Mouse (Mus musculus) right cerebral cortex, adult 18-20 months (tissue): Measurements from ENCODE around the gene Imp3.
"Not testable (repeated sequence)": the region's sequence is repeated elsewhere in the genome, so short reads cannot be mapped to it uniquely, and the experiment has no call there.

Experiments
- DNase-seq: peaks from one replicate; pipeline ENCODE4 v3.0.0; 2022; ENCODE audit warnings: mixed read lengths

The Imp3 gene

DNA sequence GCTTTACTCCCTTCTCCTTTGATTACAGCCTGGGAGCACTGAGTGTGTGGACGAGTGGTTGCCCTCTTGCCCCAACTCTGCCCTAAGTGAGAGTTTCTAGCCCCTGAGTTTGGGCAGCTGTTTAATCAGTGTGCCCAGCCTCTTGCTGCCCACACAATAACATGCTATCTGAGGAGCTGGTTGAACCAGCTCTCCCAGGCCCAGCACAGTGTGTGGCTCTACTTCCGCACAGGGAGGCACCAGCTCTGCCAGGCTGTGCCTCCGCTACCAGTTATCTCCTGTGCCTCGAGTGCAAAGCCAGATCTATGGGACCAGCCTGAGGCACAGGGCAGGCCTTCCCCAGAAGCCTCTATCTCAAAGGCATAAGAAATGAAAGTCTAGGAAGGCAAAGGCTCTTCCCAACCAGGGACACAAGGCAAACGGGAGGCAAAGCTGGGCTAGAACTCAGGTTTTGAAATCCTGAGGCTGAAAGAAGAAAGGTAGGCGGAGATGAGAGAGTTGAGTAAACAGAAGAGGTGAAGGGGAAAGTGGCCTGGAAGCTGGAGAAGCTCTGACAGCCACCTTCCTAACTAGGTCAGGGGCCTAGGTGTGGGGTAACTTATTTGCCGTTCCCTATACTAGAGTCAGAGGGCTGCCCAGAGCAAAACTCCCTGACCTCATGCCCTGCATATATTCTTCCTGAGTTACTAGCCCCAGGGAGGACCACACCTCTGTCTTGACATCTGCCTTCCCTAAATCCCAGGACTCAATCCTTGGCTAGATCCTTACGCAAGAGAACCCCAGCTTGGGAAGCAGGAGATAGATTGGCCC lies 13.2 kb upstream of the Imp3 start:
- no peak for DNase-seq

DNA sequence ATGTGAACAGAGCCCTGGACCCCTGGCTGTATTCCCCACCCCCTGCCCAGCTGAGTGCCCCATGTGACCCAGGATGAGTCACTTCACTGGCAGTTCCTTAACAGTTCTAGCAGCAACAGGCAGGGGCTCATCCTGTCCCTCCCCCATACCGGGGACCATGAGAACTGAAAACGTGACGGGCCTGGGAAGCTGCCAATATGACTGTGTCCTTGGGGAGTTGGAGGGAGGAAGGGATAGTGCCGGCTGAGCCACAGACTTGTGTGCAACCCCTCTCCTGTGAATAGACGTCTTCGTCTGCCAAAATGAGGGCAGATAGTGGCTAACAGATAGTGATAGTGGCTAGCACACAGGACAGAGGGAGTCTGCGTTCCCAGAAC lies 12.6 kb upstream of the Imp3 start:
- peak; percentile 36 for DNase-seq

DNA sequence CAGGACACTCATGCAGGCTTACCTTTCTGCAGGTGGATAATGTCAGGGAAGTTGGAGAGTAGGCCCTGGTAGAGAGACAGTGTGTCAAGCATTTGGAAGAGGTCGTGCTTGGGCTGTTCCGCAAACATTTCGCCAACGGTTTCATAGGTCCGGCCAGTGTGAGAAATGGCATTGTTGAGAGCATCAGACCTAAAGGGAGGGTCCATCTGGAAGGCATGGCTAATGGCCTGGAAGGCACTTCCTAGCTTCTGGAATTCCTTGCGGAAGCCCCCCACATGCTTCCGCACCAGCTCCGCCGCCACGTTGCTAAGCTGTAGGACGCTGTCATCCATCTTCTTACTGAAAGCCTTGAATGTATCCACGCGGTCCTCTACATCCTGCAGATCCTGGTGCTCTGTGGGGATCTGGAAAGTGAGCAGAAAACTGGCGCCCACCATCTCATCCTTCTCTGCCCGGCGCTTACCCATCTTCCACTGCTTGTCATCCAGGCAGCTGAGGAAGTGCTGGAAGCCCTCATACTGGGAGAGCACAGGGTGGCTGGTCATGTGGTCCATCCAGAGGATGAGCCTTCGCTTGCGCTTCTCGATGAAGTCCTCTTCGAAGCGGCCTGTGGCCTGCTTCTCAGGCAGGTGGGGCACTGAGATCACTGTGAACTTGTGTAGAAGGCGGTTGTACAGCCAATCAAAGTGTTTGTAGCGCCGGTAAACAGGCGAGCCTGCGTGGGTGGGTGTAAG lies 11.8 kb upstream of the Imp3 start:
- no peak for DNase-seq

DNA sequence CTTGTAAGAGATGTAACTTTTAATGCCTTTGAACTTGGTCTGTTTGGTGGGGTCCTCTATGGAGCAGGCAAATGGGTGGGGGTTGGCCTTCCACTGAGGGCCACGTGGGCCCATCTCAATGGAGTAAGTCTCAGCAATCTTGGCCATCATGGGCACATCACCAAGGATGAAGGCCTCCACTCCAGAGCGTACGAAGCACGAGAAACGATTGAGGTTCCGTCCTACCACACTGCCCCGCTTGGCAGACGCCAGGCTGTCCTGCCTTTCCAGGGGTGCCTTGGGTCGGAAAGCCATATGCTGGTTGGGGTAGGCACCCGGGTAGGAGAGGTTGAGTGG lies 11.3 kb upstream of the Imp3 start:
- no peak for DNase-seq

DNA sequence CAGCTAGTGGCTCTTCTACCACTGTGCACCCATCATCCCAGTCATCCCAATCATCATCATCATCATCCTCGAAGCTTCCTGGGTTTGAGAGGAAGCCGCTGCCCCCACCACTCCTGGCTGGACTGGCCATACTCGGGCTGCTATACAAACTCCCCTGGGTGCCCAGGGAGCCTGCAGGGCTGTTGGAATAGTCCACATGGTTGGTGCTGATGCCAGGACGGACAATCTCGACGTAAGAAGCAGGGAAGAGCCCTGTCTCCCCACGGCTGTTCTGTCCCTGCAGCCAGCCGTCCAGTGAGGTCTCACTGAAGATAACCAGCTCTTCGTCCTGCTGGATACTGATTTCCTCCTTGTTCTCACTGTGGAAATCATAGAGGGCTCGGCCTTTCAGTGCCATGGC lies 10.9 kb upstream of the Imp3 start:
- no peak for DNase-seq

DNA sequence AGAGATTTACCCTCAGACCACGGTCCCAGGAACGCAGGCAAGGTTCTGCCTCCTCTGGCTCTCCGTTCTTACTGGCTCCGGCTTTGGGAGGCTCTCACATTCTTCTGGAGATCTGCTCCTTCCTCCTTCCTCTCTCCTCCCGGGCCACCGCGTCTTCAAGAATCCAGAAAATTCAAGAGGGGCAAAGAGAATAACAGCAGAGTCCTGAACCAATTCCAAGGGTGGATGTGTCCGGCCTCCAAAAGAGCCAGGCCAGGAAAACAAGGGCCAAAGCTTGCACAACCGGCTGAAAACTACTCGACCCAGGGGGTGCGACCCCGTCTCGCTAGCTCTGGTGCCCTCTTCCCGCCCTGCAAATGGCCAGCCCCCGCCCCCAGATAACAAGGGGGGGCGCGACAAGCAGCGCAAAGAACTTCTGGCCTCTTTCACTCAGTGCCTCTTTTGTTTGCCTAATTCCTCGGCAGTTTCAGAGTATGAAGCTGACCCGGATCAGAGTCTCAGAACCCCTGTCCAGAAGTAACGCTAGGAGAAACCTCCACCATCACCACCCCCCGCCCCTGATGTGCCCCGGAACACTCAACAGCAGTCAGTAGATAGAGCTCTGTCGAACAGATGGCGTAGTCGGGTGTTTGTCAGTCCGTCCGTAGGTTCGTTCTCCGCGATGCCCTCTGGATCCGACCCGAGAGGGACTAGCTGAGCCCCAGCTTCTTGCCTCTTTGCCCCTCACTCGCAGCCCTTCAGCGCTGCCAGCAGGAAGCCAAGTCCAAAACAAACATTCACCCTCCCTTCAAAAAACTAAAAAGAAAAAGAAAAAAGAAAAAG lies 9.9 kb upstream of the Imp3 start:
- DNase-seq, result no peak

DNA sequence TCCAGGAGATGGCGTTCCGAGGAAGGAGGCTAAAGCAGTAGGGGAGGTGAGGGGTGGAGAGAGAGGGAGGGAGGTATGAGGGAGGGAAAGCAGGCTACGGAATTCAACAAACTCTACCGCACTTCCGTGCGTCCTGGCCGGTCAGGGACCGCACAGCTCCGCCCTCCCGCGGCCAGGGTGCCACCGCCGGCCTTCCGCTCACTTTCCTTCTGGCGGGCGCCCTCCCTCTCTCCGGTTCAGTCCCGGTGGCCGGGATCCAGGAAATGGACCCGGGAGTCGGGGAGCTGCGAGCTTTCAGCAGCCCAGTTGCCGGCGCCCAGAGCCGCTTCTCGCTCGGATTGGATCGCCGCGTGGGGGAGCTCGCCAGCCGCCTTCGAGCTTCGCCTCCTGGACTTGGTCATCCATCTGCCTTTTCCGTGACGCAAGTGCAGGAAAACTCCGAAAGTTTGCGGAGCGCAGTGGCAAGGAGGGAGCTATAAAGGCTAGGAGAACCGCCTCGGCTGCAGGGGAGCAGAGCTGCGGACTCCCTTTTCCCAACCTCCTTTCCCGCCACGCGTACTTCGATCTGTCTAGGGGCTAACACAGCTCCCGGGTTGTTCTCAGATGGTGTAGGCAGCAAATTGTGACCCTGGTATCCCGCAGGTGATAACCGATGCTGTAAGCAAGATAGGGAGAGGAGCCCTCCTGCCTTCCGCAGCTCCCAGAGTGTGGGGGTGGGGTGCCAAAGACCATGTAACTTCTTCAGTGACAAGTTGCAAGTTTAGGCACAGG lies 9.0 kb upstream of the Imp3 start, which contains the start of gene Snx33:
Gene Snx33, minus strand, starts transcription at position 331 of the 771 bp plus-strand sequence.
- peak; percentile 87 for DNase-seq

DNA sequence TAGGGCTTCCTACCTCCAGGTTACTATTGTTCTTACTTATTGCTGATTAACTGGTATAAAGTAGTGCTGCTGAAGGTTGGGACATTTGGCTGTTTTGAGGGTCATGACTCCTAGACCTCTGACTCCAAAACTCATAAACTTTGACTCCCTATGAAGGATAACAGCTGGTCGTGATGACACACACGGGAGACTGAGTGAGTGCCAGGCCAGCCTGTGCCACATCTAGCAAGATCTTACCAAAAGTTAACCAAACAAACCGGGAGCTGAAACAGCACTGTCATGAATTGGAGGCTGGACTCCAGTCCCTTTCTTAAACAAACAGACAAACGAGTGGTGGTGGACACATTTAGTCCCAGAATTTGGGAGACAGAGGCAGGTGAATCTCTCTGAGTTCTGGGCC lies 7.8 kb upstream of the Imp3 start:
- no peak for DNase-seq

DNA sequence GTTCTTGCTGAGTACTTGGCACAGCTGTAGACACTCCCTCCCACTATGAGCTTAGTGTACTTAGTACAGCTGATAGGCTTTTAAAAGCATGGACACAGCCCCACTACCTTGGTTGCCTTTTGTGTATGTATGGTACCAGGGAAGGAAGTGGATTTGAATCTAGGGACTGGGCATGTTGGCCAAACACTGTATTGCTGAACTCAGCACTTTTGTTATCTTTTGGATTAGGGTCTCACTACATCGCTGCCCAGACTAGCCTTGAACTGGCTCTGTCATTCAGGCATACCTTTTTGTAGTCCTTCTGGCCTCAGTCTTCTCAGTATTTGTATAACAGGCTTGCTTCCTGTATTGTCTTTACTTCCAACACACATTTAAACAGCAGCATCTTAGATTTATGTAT lies 6.7 kb upstream of the Imp3 start:
- no peak for DNase-seq

DNA sequence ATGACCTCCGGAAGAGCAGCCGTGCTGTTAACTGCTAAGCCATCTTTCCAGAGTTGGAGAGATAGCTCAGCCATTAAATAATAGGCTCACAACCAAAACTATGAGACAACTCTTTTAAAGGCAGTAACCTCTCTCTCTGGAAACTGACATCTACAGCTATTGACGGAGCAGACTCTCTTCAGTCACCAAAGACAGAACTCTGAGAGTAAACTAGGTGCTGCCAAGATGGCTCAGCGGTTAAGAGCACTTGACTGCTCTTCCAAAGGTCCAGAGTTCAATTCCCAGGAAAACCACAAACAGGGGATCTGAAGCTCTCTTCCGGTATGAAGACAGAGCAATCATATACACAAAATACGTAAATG lies 433 bp upstream of the Imp3 start:
- DNase-seq, result no peak

DNA sequence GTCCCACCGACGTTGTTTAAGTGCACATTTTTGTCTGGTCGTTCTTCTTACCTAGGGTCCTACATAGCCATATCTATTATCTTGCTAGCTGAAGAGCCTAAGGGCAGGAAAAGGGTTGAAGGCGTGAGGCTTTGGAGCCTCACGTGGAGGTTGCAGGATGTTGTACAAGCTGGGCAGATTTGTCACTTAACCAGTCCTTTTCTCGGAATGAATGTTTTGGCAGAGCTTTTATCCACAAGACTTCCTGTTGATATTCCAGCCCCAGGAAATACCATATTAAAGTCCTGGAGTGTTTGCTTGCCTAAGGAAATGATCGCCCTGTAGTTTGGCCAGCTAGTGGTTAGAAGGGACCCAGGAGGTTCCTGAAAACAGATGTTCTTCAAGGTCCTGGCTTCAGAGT lies 1.1 kb downstream of the Imp3 start:
- no peak for DNase-seq

DNA sequence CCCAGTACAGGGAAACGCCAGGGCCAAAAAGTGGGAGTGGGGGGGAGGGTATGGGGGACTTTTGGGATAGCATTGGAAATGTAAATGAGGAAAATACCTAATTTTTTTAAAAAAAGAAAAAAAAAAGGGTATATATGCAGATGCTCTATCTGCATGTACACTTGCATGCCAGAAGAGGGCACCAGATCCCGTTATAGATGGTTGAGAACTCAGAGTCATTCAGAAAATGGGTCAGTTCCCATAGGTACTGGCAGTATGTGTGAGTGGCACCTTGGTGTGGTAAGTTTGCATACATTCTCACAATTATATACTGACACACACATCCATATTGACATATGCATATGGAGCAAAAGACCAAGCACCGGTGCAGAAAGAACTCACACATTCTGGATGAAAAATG lies 10.2 kb downstream of the Imp3 start:
- DNase-seq, result peak; percentile 55

DNA sequence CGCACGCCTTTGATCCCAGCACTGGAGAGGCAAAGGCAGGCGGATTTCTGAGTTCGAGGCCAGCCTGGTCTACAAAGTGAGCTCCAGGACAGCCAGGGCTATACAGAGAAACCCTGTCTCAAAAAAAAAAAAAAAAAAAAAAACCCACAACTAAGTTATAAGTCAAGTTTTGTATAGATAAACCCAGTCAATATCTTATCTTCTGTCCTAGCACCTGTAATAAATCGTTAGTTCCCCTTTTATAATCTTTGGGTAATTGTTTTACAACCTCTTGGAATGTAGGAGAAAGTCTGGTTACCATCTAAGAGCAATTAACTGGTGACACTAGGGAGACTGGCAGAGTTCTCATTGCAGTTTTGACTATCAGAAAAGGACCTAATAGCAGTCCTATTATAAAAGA lies 11.4 kb downstream of the Imp3 start:
- DNase-seq, result not testable (repeated sequence)

DNA sequence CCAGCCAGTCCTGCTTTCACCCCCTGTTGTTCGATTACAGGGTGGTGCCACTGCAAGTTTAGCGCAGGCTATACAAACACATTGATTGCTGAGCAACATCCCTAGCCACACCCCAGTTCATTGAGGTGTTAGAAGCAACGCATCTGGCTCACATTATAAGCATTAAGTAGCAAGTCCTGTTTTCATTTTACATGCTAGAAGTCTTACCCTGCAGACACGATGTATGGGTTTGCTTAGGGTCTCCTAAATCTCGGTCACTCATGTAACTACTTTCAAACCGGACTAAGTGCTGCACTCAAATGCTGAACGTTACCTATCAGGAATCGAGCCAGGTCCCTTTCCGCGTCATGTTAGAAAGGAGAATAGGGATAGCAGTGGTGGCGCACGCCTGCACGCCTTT lies 12.5 kb downstream of the Imp3 start:
- DNase-seq, result no peak

DNA sequence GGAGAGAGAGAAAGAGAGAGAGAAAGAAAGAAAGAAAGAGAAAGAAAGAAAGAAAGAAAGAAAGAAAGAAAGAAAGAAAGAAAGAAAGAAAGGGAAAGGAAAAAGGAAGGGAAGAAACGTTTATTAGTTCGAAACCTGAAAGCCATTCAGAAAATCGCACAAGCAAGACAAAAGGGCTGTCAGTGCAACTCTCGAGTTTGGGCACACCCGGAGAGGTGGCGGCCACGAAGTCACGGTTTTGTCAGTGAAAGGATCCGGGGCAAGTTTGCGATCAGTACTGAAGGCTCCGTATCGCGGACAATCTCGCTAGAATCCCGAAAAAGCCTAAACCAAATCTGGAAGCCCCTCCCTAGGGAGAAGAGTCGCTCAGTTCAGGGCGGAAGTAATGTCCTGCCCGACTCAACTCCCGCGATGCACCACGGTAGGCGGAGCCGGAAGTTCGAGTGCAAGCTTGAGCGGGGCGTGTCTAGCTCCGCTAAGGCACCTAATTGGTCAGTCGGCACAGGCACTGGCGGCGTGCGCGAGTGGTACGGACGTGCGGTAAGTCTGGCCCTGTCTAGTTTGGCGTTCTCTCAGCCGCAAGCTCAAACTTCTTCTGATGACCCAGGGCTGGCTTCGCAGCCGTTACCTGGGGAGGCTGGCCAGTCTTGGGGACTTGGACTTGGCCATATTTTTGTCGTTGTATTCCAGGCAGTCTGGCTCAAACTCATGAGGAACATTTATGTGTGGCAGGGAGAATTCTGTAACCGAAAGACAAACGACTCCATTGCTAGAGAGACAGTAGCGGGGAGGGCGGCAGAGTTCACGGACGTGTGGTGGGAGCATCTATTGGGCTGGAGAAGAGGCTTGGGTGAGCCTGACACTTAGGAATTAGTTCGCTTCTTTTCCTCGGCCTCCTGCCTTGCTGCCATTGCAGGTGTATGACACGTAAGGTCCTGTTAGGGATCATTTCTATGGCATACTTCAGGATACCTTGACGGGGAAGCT lies 13.4 kb downstream of the Imp3 start, which contains the start of gene Snupn:
Gene Snupn, plus strand, starts transcription at position 465 of the 987 bp plus-strand sequence.
- peak; percentile 98 for DNase-seq

DNA sequence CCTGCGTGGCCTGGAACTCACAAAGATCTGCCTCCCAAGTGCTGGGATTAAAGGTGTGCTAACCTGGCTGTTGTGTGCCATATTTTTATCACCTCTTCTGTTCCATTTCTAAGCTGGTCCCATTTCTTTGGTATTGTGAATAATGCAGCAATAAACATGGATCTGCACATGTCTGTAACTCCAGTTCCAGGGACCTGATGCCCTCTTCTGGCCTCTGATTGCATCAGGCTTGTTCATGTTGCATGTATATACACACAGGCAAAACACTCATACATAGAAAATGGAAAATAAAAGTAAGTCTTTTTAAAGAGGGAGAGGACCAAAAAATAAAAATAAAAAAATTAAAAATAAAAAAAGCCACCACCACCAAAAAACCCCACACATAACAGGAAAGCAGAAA lies 16.3 kb downstream of the Imp3 start:
- no peak for DNase-seq

DNA sequence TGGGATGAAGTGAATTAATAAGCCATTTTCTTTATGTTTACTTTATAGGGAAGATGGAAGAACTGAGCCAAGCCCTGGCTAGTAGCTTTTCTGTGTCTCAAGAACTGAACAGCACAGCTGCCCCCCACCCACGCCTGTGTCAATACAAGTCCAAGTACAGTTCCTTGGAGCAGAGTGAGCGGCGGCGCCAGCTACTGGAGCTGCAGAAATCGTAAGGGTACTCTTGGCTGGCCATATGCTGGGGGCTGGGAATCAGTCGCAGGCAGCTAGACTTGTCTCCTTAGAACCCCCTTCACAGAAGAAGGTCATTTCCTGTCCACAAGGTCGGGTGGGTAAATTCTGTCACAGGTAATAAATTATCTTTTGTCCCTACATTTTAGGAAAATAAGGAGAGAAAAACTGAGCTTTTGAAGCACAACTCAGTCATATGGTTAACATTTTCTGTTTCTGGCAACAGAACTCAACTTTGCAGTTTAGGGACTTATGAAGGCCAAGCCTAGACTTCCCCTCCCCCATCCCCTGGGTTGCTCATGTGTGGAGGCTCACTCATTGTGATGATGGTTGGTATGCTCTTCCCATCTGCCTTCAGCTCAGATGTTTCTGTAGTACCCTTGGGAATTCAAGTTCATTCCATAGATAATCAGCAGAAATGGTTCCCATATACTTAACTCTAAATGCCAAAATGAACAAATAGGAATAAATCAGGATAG lies 19.8 kb downstream of the Imp3 start:
- DNase-seq, result no peak

DNA sequence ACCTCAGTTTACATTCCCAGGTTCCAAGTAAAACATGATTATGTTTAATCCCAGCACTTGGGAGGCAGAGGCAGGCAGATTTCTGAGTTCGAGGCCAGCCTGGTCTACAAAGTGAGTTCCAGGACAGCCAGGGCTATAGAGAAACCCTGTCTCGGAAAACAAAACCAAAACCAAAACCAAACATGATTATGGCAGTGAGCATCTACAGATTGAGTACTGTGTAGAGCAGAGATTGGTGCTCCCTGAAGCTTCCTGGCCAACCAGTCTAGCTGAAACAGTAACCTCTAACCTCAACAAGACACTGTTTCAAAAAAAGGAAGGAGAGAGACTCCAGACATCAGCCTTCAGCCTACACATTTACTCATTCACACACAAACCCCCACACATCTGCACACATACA lies 21.4 kb downstream of the Imp3 start:
- no peak for DNase-seq

DNA sequence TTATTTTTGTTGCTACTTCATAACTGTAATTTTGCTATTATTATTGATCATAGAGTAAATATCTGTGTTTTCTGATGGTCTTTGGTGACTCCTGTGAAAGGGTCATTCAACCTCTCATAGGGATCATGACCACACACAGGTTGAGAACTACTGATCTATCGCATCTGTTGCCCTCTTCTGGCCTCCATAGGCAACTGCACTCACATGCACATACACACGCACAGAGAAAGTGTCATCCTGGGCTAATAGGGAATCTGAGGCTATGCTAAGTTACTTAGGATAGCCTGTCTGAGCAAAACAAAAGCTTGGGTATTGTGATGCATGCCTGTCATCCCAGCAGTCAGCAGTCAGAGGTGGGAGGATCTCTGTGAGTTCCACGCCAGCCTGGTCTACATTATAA lies 24.3 kb downstream of the Imp3 start:
- DNase-seq, result no peak

DNA sequence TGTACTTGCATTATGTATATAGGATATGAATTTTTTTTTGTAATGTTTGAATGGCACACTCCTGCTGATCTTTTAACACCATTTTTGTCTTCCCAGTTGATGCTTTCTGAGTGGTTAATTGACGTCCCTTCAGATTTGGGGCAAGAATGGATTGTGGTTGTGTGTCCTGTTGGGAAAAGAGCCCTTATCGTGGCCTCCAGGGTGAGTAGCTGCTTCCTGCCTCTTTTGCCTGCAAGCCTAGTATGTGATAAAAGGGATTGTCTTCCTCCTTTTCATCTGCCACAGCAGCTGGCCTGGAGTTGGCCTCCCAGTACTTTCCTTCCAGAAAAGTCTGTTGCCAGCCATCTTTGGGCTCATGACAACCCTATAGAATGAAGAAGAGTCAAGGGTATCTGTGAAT lies 32.9 kb downstream of the Imp3 start:
- no peak for DNase-seq

DNA sequence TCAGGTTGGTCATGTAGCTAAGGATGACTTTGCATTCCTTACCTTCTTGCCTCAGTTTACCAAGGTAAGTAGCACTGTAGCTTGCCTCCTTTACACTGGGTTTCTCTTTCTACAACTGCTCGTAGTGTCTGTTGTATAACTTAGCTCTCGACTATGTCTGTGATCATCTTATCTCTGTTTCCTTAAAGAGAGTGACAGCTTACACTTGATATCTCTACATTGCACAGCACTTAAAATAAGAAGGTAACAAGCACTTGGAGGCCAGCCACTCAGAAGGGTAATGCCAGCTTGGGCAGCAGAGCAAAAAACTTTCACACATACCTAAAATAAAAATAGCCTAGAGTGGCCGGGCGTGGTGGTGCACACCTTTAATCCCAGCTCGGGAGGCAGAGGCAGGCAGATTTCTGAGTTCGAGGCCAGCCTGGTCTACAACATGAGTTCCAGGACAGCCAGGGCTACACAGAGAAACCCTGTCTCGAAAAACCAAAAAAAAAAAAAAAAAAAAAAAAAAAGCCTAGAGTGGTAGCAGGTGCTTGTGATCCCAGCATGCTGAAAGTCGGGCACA lies 36.8 kb downstream of the Imp3 start:
- DNase-seq, result no peak
